Mouse (Mus musculus) lung, postnatal 25 days (tissue): Measurements from ENCODE around the gene Dusp13.
A peak's percentile ranks its signal among the peaks of the same experiment; 100 is the strongest.

Source experiments
- DNase-seq: peaks from one replicate; pipeline ENCODE4 v3.0.0; 2022; ENCODE audit warnings: low spot score

The Dusp13 gene

GRCm38 (mm10) chr14:21750881-21751542 is at the start of gene Dusp13:
TSS of gene Dusp13 (minus strand) at chr14:21751181.
- DNase-seq = peak; percentile 72

GRCm38 (mm10) chr14:21800641-21801040 is 49.7 kb upstream of the Dusp13 start:
- no peak for DNase-seq

- no peak for DNase-seq
Measured at GRCm38 (mm10) chr14:21792250-21792649, 41.3 kb upstream of the Dusp13 start.

GRCm38 (mm10) chr14:21791722-21792121 is 40.7 kb upstream of the Dusp13 start:
- no peak for DNase-seq

GRCm38 (mm10) chr14:21790585-21791251 is 39.7 kb upstream of the Dusp13 start:
- DNase-seq = no peak

GRCm38 (mm10) chr14:21788121-21788520 is 37.1 kb upstream of the Dusp13 start:
- DNase-seq = no peak

- DNase-seq = no peak
Measured at GRCm38 (mm10) chr14:21787374-21787773, 36.4 kb upstream of the Dusp13 start.

GRCm38 (mm10) chr14:21786500-21786899 is 35.5 kb upstream of the Dusp13 start:
- DNase-seq = no peak

- no peak for DNase-seq
Measured at GRCm38 (mm10) chr14:21776201-21776600, 25.2 kb upstream of the Dusp13 start.

GRCm38 (mm10) chr14:21773946-21774345 is 23.0 kb upstream of the Dusp13 start:
- no peak for DNase-seq

- DNase-seq = no peak
Measured at GRCm38 (mm10) chr14:21772506-21773281, 21.7 kb upstream of the Dusp13 start.

- DNase-seq = no peak
Measured at GRCm38 (mm10) chr14:21766398-21766958, 15.5 kb upstream of the Dusp13 start.

- no peak for DNase-seq
Measured at GRCm38 (mm10) chr14:21765754-21766397, 14.9 kb upstream of the Dusp13 start.

- no peak for DNase-seq
Measured at GRCm38 (mm10) chr14:21764646-21765045, 13.7 kb upstream of the Dusp13 start.

- no peak for DNase-seq
Measured at GRCm38 (mm10) chr14:21763736-21764135, 12.8 kb upstream of the Dusp13 start.

GRCm38 (mm10) chr14:21761560-21761959 is 10.6 kb upstream of the Dusp13 start:
- DNase-seq = no peak

- DNase-seq = no peak
Measured at GRCm38 (mm10) chr14:21753367-21753766, 2.4 kb upstream of the Dusp13 start.

GRCm38 (mm10) chr14:21752411-21752810 is 1.4 kb upstream of the Dusp13 start:
- no peak for DNase-seq

GRCm38 (mm10) chr14:21750008-21750880 is 737 bp downstream of the Dusp13 start, which contains the start of gene Samd8:
TSS of gene Samd8 (plus strand) at chr14:21750531.
- peak; percentile 78 for DNase-seq

GRCm38 (mm10) chr14:21748142-21748870 is 2.7 kb downstream of the Dusp13 start:
- DNase-seq = peak; percentile 39
